Mouse (Mus musculus) intestine, embryonic 16.5 days (tissue): ENCODE data around the gene Arid3b. TPM values are rescaled to one million over a fixed set of nuclear protein-coding genes. Genes with fewer than 3 reads are reported as not detected.

Experiments used
- ATAC-seq: fragments of 200-750 bp; cut with Nextera tagmentation; 2 replicates; pipeline ENCODE4 v1.8.0; 2017; ENCODE audit warnings: moderate TSS enrichment, moderate library complexity
- H3K27ac ChIP-seq: fragments of 300-500 bp; sonication (generic); 2 replicates; pipeline ENCODE4 v1.5.1; 2014; ENCODE audit warnings: mild to moderate bottlenecking, low read length
- H3K27me3 ChIP-seq: fragments of 300-500 bp; sonication (generic); replicated peaks from 2 replicates; pipeline ENCODE4 v1.6.1; 2014; ENCODE audit warnings: low read length, control low read depth, mixed read lengths; ENCODE audit not compliant: control insufficient read depth, insufficient read depth
- H3K36me3 ChIP-seq: fragments of 300-500 bp; sonication (generic); 2 replicates; pipeline ENCODE4 v1.6.1; 2014; ENCODE audit warnings: low read length, control low read depth; ENCODE audit not compliant: control insufficient read depth, insufficient read depth
- H3K4me1 ChIP-seq: fragments of 300-500 bp; sonication (generic); 2 replicates; pipeline ENCODE4 v1.6.1; 2014; ENCODE audit warnings: low read length, control low read depth, mixed read lengths; ENCODE audit not compliant: control insufficient read depth, insufficient read depth
- H3K4me2 ChIP-seq: fragments of 300-500 bp; sonication (generic); 2 replicates; pipeline ENCODE4 v1.6.1; 2014; ENCODE audit warnings: low read depth, low read length, control low read depth
- H3K4me3 ChIP-seq: fragments of 300-500 bp; sonication (generic); 2 replicates; pipeline ENCODE4 v1.5.1; 2014; ENCODE audit warnings: mild to moderate bottlenecking, low read length
- H3K9ac ChIP-seq: fragments of 300-500 bp; sonication (generic); 2 replicates; pipeline ENCODE4 v1.6.1; 2014; ENCODE audit warnings: low read depth, low read length
- H3K9me3 ChIP-seq: fragments of 300-500 bp; sonication (generic); 2 replicates; pipeline ENCODE4 v1.6.1; 2016; ENCODE audit warnings: low read length, control low read depth; ENCODE audit not compliant: control insufficient read depth
- WGBS: fragments of 180-500 bp; shearing (Covaris S2); extraction: QIAGEN DNeasy Blood & Tissue Kit; methylation state at CpG from one replicate; pipeline ENCODE4 v1.1.7; 2014; 5-methylcytosine and 5-hydroxymethylcytosine counted together
- polyA plus RNA-seq: library from polyadenylated mRNA; unstranded; fragments of >200 nt; fragmentation: Nextera tagmentation; extraction: Ambion mirVana; gene quantifications from 2 replicates; pipeline ENCODE4 v1.2.1, GENCODE M21; 2015

Arid3b gene
- polyA plus RNA-seq, 1 experiment from 2014 or later: 7.5 TPM

GRCm38 (mm10) chr9:57867236-57867635, 30.6 kb upstream of the Arid3b start:
- WGBS: 93% methylated on average over 4 of the region's 4 CpGs
- Histone ChIP-seq H3K27ac (no peak overlapping the region), H3K4me3 (no peak overlapping the region), H3K4me2 (no peak overlapping the region), H3K9me3 (no peaks in the 10 kb centered on the region), H3K9ac (no peak overlapping the region), H3K27me3 (no peaks in the 10 kb centered on the region), H3K4me1 (no peaks in the 10 kb centered on the region), H3K36me3 (no peaks in the 10 kb centered on the region)
- ATAC-seq: no peak

GRCm38 (mm10) chr9:57866530-57866929, 29.9 kb upstream of the Arid3b start:
- ATAC-seq: no peak
- Histone ChIP-seq H3K9ac (no peak overlapping the region), H3K4me2 (no peak overlapping the region), H3K27ac (no peak overlapping the region), H3K27me3 (no peaks in the 10 kb centered on the region), H3K4me1 (no peaks in the 10 kb centered on the region), H3K9me3 (no peaks in the 10 kb centered on the region), H3K4me3 (no peak overlapping the region), H3K36me3 (no peaks in the 10 kb centered on the region)
- WGBS: 69% methylated on average over 7 of the region's 7 CpGs

DNA sequence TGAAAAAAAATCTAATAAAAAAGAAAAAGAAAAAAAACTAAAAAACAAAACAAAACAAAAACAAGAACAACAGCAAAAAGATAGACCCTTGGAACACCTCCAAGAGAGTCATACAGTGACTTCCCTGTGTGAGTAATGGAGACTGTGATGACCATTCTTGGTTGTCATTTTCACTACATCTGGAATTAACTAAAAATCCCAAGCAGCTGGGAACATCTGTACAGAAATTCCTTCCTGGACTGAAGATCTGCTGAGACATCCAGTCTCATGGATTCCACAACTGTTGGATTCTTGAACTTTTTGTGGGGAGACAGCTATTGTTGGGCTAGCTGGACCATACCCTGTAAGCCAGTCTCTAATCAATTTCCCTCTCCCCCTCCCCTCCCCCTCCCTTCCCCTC, 27.7 kb upstream of the Arid3b start:
- Histone ChIP-seq H3K4me3 (no peak overlapping the region), H3K9me3 (no peaks in the 10 kb centered on the region), H3K4me2 (no peak overlapping the region), H3K9ac (no peak overlapping the region), H3K27ac (no peak overlapping the region), H3K27me3 (no peaks in the 10 kb centered on the region), H3K4me1 (no peaks in the 10 kb centered on the region), H3K36me3 (no peaks in the 10 kb centered on the region)
- ATAC-seq: no peak

GRCm38 (mm10) chr9:57861951-57862471, 25.4 kb upstream of the Arid3b start:
- Histone ChIP-seq H3K9me3 (no peaks in the 10 kb centered on the region), H3K27me3 (no peaks in the 10 kb centered on the region), H3K36me3 (no peaks in the 10 kb centered on the region), H3K4me3 (no peak overlapping the region), H3K4me1 (no peaks in the 10 kb centered on the region), H3K27ac (no peak overlapping the region), H3K9ac (no peak overlapping the region), H3K4me2 (no peak overlapping the region)
- ATAC-seq: no peak
- WGBS: 43% methylated on average over 9 of the region's 9 CpGs

- Histone ChIP-seq H3K36me3 (no peaks in the 10 kb centered on the region), H3K4me2 (no peak overlapping the region), H3K9ac (no peak overlapping the region), H3K9me3 (no peaks in the 10 kb centered on the region), H3K27ac (no peak overlapping the region), H3K4me1 (no peaks in the 10 kb centered on the region), H3K4me3 (no peak overlapping the region), H3K27me3 (no peaks in the 10 kb centered on the region)
- ATAC-seq: no peak
- 80% methylated on average over 2 of the region's 2 CpGs for WGBS
These were observed 19.9 kb upstream of the Arid3b start for GRCm38 (mm10) chr9:57856456-57856855.

DNA sequence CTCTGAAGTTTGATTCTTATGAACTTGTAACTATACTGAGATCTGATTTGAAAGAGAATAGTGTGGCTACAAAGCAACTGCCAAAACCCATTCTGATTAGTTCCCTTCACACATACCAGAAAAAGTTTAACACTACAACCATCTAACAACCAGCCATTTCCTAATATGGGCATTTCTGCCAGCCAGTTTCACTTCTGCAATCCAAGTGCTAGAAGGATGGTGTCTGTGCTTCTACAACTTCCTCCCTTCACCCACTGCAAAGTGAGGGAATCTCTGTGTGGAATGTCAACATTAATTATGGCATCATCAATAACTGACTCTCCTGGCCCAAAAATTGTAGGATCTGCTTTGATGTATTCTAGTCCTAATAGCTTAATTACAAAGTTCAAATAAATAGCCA, 17.7 kb upstream of the Arid3b start:
- no peak overlapping the region for H3K4me3 ChIP-seq
- no peaks in the 10 kb centered on the region for H3K27me3 ChIP-seq
- no peaks in the 10 kb centered on the region for H3K9me3 ChIP-seq
- H3K27ac ChIP-seq: no peak overlapping the region
- no peaks in the 10 kb centered on the region for H3K4me1 ChIP-seq
- no peak overlapping the region for H3K4me2 ChIP-seq
- no peaks in the 10 kb centered on the region for H3K36me3 ChIP-seq
- no peak for ATAC-seq
- H3K9ac ChIP-seq: no peak overlapping the region

GRCm38 (mm10) chr9:57839032-57839431, 2.4 kb upstream of the Arid3b start:
- Histone ChIP-seq H3K9ac (no peak overlapping the region), H3K4me2 (no peak overlapping the region), H3K27me3 (no peaks in the 10 kb centered on the region), H3K9me3 (no peaks in the 10 kb centered on the region), H3K36me3 (no peaks in the 10 kb centered on the region), H3K4me3 (no peak overlapping the region), H3K27ac (no peak overlapping the region), H3K4me1 (0 out of 2 replicates have a peak, but pooled peaks cover 7% of the 10 kb centered on the region)
- no peak for ATAC-seq
- 59% methylated on average over 2 of the region's 2 CpGs for WGBS

- Histone ChIP-seq H3K4me1 (peaks cover 19% of the 10 kb centered on the region), H3K27me3 (peaks cover 3% of the 10 kb centered on the region; the same call in 1 of the 2 replicates), H3K27ac (peak overlapping the region; percentile 17; the same call in 1 of the 2 replicates), H3K9me3 (no peaks in the 10 kb centered on the region), H3K4me2 (peak overlapping the region; percentile 82), H3K4me3 (peak overlapping the region; percentile 77), H3K36me3 (no peaks in the 10 kb centered on the region), H3K9ac (peak overlapping the region; percentile 76)
- 1% methylated on average over 21 of the region's 22 CpGs for WGBS
- ATAC-seq: no peak
These were observed 615 bp downstream of the Arid3b start for GRCm38 (mm10) chr9:57835841-57836514.

DNA sequence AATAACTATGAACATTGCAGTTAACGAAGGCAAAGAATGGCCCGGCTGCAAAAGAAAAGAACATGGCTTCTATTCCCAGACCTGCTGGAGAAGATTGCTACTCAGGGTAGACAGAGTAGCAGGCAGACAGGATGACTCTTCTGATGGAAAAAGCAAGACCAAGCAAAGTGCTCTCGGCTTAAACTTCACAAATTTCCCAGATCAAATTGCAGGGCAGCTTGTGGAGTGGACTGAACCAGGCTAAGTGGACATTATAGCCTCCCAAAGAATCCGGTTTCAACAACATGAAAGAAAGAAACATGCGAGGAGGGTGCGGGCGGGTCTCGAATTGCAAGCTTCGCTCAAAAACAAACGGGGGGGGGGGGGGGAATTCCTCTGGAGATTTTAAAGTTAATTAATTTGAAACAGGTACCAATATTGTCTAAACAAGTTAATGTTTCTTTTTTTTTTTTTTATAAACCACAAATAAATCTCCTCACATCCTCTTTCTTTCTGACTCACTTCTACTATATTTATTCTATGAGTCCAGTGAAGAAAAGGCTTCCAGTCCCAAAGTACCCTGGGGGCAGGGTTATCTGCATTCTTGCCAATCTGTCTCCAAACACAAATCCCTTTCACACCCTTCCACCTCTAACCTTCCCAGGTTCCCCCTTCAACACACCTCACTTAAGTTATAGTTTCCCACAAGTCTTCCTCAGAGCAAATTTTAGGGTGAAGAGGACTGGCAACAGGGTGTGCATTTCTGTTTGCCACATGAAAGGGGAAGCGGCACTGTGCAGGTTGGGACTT, 1.8 kb downstream of the Arid3b start:
- H3K36me3 ChIP-seq: no peaks in the 10 kb centered on the region
- no peak overlapping the region for H3K27ac ChIP-seq
- WGBS: 41% methylated on average over 11 of the region's 11 CpGs
- ATAC-seq: no peak
- H3K9ac ChIP-seq: no peak overlapping the region
- no peak overlapping the region; the same call in 1 of the 2 replicates for H3K4me2 ChIP-seq
- H3K4me3 ChIP-seq: no peak overlapping the region
- peaks cover 5% of the 10 kb centered on the region; the same call in 1 of the 2 replicates for H3K27me3 ChIP-seq
- H3K9me3 ChIP-seq: no peaks in the 10 kb centered on the region
- peaks cover 25% of the 10 kb centered on the region for H3K4me1 ChIP-seq
